Mouse (Mus musculus): ENCODE measurements around the gene Ppard.
A peak's percentile ranks its signal among the peaks of the same experiment; 100 is the strongest.
"Not testable (repeated sequence)": the region's sequence is repeated elsewhere in the genome, so short reads cannot be mapped to it uniquely, and the experiment has no call there.

Ppard gene

GRCm38 (mm10) chr17:28232475-28233060 is at the start of gene Ppard:
Gene Ppard, plus strand, starts transcription at chr17:28232700.
- DNase-seq (ENCODE audit: extremely low read depth, insufficient read length, low spot score), result peak; percentile 96

- DNase-seq (ENCODE audit: extremely low read depth, insufficient read length, low spot score), result no peak
Measured at GRCm38 (mm10) chr17:28184971-28185638, 47.4 kb upstream of the Ppard start.

DNA sequence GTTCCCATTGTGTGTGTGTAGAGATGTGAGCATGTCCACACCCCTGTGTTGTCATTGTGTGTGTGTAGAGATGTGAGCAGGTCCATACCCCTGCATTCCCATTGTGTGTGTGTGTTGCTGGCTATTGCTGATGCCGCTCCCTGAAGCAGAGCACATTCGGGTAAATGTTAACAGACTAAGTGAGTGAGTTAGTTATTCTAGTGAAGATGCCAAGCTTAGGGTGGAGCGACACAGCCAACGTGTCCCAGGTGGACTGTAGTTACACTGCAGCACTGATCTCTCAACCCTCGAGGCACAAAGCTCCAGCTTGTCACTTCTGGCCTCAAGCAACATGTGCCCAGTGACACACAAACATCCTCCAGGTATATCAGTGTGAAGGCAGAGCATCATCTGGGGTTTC is 44.2 kb upstream of the Ppard start:
- DNase-seq (ENCODE audit: extremely low read depth, insufficient read length, low spot score), result no peak

GRCm38 (mm10) chr17:28192754-28193153 is 39.7 kb upstream of the Ppard start:
- DNase-seq (ENCODE audit: extremely low read depth, insufficient read length, low spot score), result no peak

GRCm38 (mm10) chr17:28193559-28193958 is 38.9 kb upstream of the Ppard start:
- no peak for DNase-seq (ENCODE audit: extremely low read depth, insufficient read length, low spot score)

- no peak for DNase-seq (ENCODE audit: extremely low read depth, insufficient read length, low spot score)
Measured at GRCm38 (mm10) chr17:28195033-28195432, 37.5 kb upstream of the Ppard start.

GRCm38 (mm10) chr17:28197646-28198045 is 34.9 kb upstream of the Ppard start:
- no peak for DNase-seq (ENCODE audit: extremely low read depth, insufficient read length, low spot score)

DNA sequence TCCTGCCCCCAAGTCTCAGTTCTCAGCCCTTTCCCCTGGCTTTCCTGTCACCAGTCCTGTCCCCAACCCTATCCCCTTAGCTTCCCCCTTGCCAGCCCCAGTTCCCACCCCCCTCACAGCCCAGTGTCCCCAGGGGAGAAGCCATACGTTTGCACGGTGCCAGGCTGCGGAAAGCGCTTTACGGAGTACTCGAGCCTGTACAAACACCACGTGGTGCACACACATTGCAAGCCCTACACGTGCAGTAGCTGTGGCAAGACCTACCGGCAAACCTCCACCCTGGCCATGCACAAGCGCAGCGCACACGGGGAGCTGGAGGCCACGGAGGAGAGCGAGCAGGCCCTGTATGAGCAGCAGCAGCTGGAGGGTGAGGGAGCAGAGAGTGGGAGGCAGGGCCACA is 30.5 kb upstream of the Ppard start:
- DNase-seq (ENCODE audit: extremely low read depth, insufficient read length, low spot score), result no peak

GRCm38 (mm10) chr17:28204052-28204720 is 28.3 kb upstream of the Ppard start:
- DNase-seq (ENCODE audit: extremely low read depth, insufficient read length, low spot score), result no peak

- no peak for DNase-seq (ENCODE audit: extremely low read depth, insufficient read length, low spot score)
Measured at GRCm38 (mm10) chr17:28205443-28205842, 27.1 kb upstream of the Ppard start.

DNA sequence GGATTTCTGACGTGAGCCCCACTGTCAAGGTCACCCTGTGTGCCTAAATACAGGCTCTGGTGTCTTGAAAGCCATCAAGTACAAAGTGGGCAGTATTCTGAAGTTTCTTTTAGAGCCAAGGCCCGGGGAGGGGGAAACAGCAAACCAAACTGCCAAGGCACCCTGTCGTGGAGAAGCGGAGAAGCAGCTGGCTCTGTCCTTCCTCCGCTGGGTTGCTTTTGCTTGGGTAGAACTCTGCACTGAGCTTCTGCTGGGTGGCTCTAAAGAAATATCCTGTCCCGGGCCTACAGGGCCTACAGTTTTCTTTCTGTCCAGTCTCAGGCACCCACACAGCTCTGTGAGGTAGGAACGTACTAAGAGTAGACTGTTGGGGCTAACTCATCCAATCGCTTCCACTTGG is 25.4 kb upstream of the Ppard start:
- DNase-seq (ENCODE audit: extremely low read depth, insufficient read length, low spot score), result no peak

DNA sequence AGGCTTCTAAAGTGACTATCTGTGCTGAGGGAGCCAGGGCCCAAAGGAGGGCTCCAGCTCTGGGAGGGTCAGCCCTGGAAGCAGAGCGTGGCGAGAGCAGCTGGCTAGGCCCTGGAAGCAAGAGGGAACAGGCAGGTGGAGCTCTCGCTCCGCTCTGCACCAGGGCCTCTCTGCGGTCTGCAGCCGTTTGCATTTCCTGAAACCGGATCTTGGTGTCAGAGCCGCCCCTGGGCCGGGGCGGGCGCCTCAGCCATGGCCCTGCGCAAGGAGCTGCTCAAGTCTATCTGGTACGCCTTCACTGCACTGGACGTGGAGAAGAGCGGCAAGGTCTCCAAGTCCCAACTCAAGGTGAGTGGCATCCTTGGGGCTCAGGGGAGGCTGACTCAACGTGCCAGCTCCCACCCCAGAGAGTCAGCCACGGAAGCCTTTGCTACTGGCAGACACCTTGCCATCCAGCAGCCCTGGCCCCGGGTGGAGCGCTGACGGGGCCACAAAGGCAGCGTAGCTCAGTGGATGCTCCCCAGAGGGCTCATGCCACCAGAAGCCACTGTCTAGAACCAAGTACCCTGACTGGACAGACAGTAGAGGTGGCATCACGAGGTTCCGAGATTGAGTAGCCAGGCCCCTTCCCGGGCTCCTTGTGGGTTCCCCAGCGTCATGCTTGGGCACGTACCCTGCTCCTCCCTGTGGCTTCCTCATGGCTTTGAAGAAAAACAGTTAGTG is 24.7 kb upstream of the Ppard start, which contains the start of gene Def6:
TSS of gene Def6 (plus strand) at position 188 of the 723 bp plus-strand sequence.
- DNase-seq (ENCODE audit: extremely low read depth, insufficient read length, low spot score), result peak; percentile 82

DNA sequence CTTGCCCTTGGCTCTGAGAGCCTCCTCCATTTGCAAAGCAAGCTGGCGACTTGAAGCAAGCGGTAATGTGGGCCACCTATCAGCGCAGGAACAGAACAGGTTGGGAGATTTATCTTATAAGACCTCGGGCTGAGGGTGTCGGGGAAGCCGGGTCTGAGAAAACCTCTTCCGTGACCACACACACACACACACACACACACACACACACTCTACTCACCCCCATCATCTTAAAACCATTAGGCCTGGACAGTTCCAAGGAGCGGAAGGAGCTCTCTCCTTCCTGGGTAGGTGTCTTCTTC is 24.2 kb upstream of the Ppard start:
- no peak for DNase-seq (ENCODE audit: extremely low read depth, insufficient read length, low spot score)

GRCm38 (mm10) chr17:28209457-28210110 is 22.9 kb upstream of the Ppard start:
- DNase-seq (ENCODE audit: extremely low read depth, insufficient read length, low spot score), result no peak

DNA sequence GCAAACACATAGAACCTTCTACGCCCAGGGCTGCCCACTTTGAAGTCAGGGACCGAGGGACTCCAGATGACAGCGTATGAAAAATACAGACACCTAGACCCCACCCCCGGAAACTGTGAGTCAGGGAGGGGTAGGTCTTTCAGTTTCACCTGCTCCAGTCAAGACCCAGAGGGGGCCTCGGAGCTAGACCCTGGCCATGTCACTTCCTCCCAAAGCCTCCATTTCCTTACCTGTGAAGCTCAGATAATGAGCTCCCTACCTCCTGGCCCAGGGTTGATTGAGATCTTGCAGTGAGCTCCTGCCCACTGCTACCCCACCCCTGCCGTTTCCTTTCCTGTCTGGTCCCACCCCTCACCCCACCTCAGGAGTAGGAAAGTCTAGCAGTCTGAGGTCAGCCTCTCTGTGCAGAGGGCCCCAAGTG is 20.6 kb upstream of the Ppard start:
- DNase-seq (ENCODE audit: extremely low read depth, insufficient read length, low spot score), result no peak

DNA sequence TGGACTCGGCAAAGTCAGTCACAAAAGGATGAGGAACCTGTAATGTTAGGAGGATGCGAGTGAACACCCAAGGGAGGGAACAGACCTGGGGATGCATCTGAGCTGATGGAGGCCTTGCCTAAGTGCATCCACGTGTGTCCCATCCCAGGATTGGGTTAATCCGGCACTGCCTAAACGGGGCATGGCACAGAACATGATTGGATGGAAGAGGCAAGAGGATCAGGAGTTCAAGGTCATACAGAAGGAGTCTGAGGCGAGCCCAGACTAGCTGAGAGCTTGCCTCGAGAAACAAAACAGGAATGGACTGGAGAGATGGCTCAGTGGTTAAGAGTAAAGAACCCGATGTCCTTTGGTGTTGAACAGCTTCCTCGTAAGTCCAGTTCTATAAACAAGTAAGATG is 20.1 kb upstream of the Ppard start:
- DNase-seq (ENCODE audit: extremely low read depth, insufficient read length, low spot score), result no peak

GRCm38 (mm10) chr17:28213236-28213635 is 19.3 kb upstream of the Ppard start:
- no peak for DNase-seq (ENCODE audit: extremely low read depth, insufficient read length, low spot score)

DNA sequence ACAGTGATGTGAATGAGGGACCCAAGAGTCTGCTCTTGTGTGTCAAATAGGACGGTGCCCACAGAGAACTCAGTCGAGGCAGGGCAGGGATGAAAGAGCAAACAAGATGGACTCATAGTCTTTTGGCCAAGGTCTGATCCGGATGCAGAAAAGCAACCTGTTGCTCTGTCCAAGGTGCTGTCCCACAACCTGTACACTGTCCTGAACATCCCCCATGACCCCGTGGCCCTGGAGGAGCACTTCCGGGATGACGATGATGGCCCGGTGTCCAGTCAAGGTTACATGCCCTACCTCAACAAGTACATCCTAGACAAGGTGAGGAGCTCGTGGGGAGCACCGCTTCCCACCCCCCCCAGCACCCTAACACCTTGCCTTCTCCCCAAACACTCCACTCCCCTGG is 15.7 kb upstream of the Ppard start:
- no peak for DNase-seq (ENCODE audit: extremely low read depth, insufficient read length, low spot score)

- no peak for DNase-seq (ENCODE audit: extremely low read depth, insufficient read length, low spot score)
Measured at GRCm38 (mm10) chr17:28217721-28218649, 14.5 kb upstream of the Ppard start.

- DNase-seq (ENCODE audit: extremely low read depth, insufficient read length, low spot score), result not testable (repeated sequence)
Measured at GRCm38 (mm10) chr17:28222463-28222862, 10.0 kb upstream of the Ppard start.
